Mouse (Mus musculus) liver, embryonic 12.5 days (tissue): ENCODE measurements at regions not wholly inside any gene's neighbourhood (a gene's known extent, or its start where the extent isn't known, plus 50 kb on each side); places are given as distances from the start of the nearest gene placed in this dataset.
"Not testable (repeated sequence)": the region's sequence is repeated elsewhere in the genome, so short reads cannot be mapped to it uniquely, and the experiment has no call there.

Experiments used
- ATAC-seq: fragments of 200-750 bp; cut with Nextera tagmentation; 2 replicates; pipeline ENCODE4 v1.8.0; 2017; ENCODE audit warnings: moderate number of reproducible peaks, mild to moderate bottlenecking, moderate library complexity
- H3K27ac ChIP-seq: fragments of 300-500 bp; sonication (generic); 2 replicates; pipeline ENCODE4 v1.5.1; 2016; ENCODE audit warnings: mild to moderate bottlenecking
- H3K27me3 ChIP-seq: fragments of 300-500 bp; sonication (generic); replicated peaks from 2 replicates; pipeline ENCODE4 v1.6.1; 2016; ENCODE audit warnings: mild to moderate bottlenecking, moderate library complexity
- H3K36me3 ChIP-seq: fragments of 300-500 bp; sonication (generic); 2 replicates; pipeline ENCODE4 v1.6.1; 2016; ENCODE audit warnings: mild to moderate bottlenecking, moderate library complexity
- H3K4me1 ChIP-seq: fragments of 300-500 bp; sonication (generic); 2 replicates; pipeline ENCODE4 v1.6.1; 2016
- H3K4me2 ChIP-seq: fragments of 300-500 bp; sonication (generic); 2 replicates; pipeline ENCODE4 v1.6.1; 2016; ENCODE audit warnings: mild to moderate bottlenecking, moderate library complexity
- H3K4me3 ChIP-seq: fragments of 300-500 bp; sonication (generic); 2 replicates; pipeline ENCODE4 v1.5.1; 2016; ENCODE audit warnings: mild to moderate bottlenecking, moderate library complexity
- H3K9ac ChIP-seq: fragments of 300-500 bp; sonication (generic); 2 replicates; pipeline ENCODE4 v1.6.1; 2016; ENCODE audit warnings: mild to moderate bottlenecking, moderate library complexity
- H3K9me3 ChIP-seq: fragments of 300-500 bp; sonication (generic); replicated peaks from 2 replicates; pipeline ENCODE4 v1.6.1; 2016; ENCODE audit warnings: mild to moderate bottlenecking, moderate library complexity
- WGBS: fragments of 180-500 bp; shearing (Covaris S2); methylation state at CpG from one replicate; pipeline ENCODE4 v1.1.7; 2016; ENCODE audit not compliant: insufficient replicate concordance; 5-methylcytosine and 5-hydroxymethylcytosine counted together

GRCm38 (mm10) chr4:81550816-81551215, 108.2 kb upstream of the Mpdz start:
- no peaks in the 10 kb centered on the region for H3K36me3 ChIP-seq
- no peak overlapping the region for H3K4me2 ChIP-seq
- 64% methylated on average over 4 of the region's 4 CpGs for WGBS
- H3K4me3 ChIP-seq, result no peak overlapping the region
- no peak overlapping the region for H3K27ac ChIP-seq
- no peak for ATAC-seq
- no peaks in the 10 kb centered on the region for H3K4me1 ChIP-seq
- no peak overlapping the region for H3K9ac ChIP-seq
- H3K27me3 ChIP-seq, result no peaks in the 10 kb centered on the region
- H3K9me3 ChIP-seq, result no peaks in the 10 kb centered on the region

- ATAC-seq, result no peak
- Histone ChIP-seq H3K4me2 (no peak overlapping the region), H3K4me3 (no peak overlapping the region), H3K4me1 (no peaks in the 10 kb centered on the region), H3K36me3 (no peaks in the 10 kb centered on the region), H3K9ac (no peak overlapping the region), H3K27ac (no peak overlapping the region), H3K9me3 (no peaks in the 10 kb centered on the region), H3K27me3 (no peaks in the 10 kb centered on the region)
- WGBS, result 67% methylated on average over 4 of the region's 4 CpGs
Observed at GRCm38 (mm10) chr4:81550256-81550655, 107.6 kb upstream of the Mpdz start.

DNA sequence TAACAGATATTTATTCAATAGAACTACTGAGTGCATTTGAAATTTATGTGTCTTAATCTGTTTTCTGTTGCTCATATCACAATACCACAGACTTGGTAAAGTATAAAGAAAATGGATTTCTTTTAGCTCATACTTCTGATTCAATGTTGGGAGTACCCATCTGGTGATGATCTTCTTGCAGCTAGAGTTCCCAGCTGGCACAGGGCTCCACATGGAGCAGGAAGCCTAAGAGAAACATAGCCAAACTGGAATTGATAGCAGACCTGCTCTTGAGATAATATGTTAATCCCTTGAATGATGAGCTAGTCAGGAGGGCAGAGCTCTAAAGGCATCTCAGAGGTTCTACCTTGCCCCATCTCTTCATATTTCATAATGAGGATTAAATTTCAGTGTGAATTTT, 97.9 kb upstream of the Mpdz start:
- no peaks in the 10 kb centered on the region for H3K36me3 ChIP-seq
- no peak overlapping the region for H3K4me2 ChIP-seq
- no peak for ATAC-seq
- H3K9me3 ChIP-seq, result no peaks in the 10 kb centered on the region
- H3K4me3 ChIP-seq, result no peak overlapping the region
- H3K27me3 ChIP-seq, result no peaks in the 10 kb centered on the region
- H3K27ac ChIP-seq, result no peak overlapping the region
- no peak overlapping the region for H3K9ac ChIP-seq
- no peaks in the 10 kb centered on the region for H3K4me1 ChIP-seq

DNA sequence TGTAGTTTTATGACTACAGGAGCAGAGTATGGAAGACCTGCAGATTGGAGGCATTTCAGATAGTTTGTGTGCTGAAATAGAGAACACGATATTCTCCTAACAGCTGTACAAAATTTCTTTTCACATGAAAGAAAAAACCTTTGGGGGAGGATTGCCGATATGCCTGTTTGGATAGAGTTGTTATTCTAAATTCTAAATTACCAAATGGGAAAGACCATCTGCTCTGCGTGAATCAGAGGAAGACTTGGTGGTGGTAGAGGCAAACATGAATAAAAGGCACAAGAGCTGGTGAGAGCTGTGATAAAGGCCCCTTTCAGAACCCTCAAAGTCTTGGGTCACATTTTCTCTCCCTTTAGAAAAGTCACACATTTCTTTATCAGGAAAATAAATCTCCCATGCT, 96.9 kb upstream of the Mpdz start:
- ATAC-seq, result no peak
- no peak overlapping the region for H3K27ac ChIP-seq
- no peaks in the 10 kb centered on the region for H3K27me3 ChIP-seq
- no peak overlapping the region for H3K4me3 ChIP-seq
- H3K36me3 ChIP-seq, result no peaks in the 10 kb centered on the region
- H3K4me2 ChIP-seq, result no peak overlapping the region
- no peak overlapping the region for H3K9ac ChIP-seq
- WGBS, result 77% methylated on average over 3 of the region's 3 CpGs
- no peaks in the 10 kb centered on the region for H3K9me3 ChIP-seq
- no peaks in the 10 kb centered on the region for H3K4me1 ChIP-seq

- Histone ChIP-seq H3K27ac (no peak overlapping the region), H3K9me3 (no peaks in the 10 kb centered on the region), H3K4me1 (no peaks in the 10 kb centered on the region), H3K4me3 (no peak overlapping the region), H3K27me3 (no peaks in the 10 kb centered on the region), H3K9ac (no peak overlapping the region), H3K4me2 (no peak overlapping the region), H3K36me3 (no peaks in the 10 kb centered on the region)
- no peak for ATAC-seq
Observed at GRCm38 (mm10) chr4:81536795-81537194, 94.2 kb upstream of the Mpdz start.

DNA sequence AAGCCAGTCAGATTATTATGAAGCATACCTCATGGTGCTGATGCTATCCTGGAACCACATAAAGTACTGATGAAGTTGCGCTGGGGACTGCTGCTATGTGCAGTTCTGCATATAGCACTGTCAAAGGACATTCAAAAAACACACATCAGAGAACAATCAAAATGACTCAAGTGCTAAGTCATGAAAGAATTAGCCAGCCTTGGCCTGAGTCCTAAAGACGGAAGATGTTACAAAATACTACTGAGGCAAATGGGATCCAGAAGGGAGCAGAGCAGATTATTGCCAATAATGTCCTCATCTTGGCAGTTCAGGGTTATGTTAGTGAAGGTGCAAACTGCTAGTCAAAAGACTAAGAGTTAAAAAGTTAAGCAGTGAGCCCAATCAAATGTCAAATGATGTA, 87.9 kb upstream of the Mpdz start:
- no peak overlapping the region for H3K4me3 ChIP-seq
- H3K4me2 ChIP-seq, result no peak overlapping the region
- no peaks in the 10 kb centered on the region for H3K36me3 ChIP-seq
- 88% methylated on average over 2 of the region's 2 CpGs for WGBS
- H3K9me3 ChIP-seq, result no peaks in the 10 kb centered on the region
- no peaks in the 10 kb centered on the region for H3K4me1 ChIP-seq
- no peak overlapping the region for H3K27ac ChIP-seq
- no peak overlapping the region for H3K9ac ChIP-seq
- no peaks in the 10 kb centered on the region for H3K27me3 ChIP-seq
- ATAC-seq, result no peak

DNA sequence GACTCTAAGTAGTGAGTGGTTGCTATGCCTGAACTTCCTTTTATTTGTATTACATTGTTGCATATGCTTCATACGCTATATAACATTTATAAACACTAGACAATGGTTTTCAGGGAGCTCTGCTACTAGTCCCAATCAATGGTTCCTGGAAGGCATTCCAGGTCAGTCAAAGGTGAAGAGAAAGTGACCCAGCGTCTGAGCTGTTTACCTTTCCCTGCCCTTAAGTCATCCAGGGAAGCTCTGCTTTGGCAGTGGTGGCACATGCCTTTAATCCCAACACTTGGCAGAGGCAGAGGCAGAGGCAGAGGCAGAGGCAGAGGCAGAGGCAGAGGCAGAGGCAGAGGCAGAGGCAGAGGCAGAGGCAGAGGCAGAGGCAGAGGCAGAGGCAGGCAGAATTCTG, 76.5 kb upstream of the Mpdz start:
- not testable (repeated sequence) for H3K36me3 ChIP-seq, H3K4me3 ChIP-seq, H3K4me2 ChIP-seq, H3K4me1 ChIP-seq, H3K9ac ChIP-seq, H3K27me3 ChIP-seq, H3K27ac ChIP-seq, H3K9me3 ChIP-seq, ATAC-seq
- WGBS, result 52% methylated on average over 2 of the region's 2 CpGs

- H3K27ac ChIP-seq, result no peak overlapping the region
- H3K4me2 ChIP-seq, result no peak overlapping the region
- WGBS, result 64% methylated on average over 4 of the region's 4 CpGs
- H3K27me3 ChIP-seq, result no peaks in the 10 kb centered on the region
- no peak for ATAC-seq
- no peaks in the 10 kb centered on the region for H3K4me1 ChIP-seq
- H3K9me3 ChIP-seq, result no peaks in the 10 kb centered on the region
- no peak overlapping the region for H3K4me3 ChIP-seq
- no peak overlapping the region for H3K9ac ChIP-seq
- H3K36me3 ChIP-seq, result no peaks in the 10 kb centered on the region
Observed at GRCm38 (mm10) chr4:81514547-81514946, 71.9 kb upstream of the Mpdz start.

GRCm38 (mm10) chr4:81512396-81512795, 69.8 kb upstream of the Mpdz start:
- no peak overlapping the region for H3K4me3 ChIP-seq
- H3K27me3 ChIP-seq, result no peaks in the 10 kb centered on the region
- 75% methylated on average over 3 of the region's 3 CpGs for WGBS
- no peak overlapping the region for H3K27ac ChIP-seq
- no peaks in the 10 kb centered on the region for H3K9me3 ChIP-seq
- ATAC-seq, result no peak
- H3K4me2 ChIP-seq, result no peak overlapping the region
- no peaks in the 10 kb centered on the region for H3K36me3 ChIP-seq
- no peak overlapping the region for H3K9ac ChIP-seq
- H3K4me1 ChIP-seq, result no peaks in the 10 kb centered on the region

DNA sequence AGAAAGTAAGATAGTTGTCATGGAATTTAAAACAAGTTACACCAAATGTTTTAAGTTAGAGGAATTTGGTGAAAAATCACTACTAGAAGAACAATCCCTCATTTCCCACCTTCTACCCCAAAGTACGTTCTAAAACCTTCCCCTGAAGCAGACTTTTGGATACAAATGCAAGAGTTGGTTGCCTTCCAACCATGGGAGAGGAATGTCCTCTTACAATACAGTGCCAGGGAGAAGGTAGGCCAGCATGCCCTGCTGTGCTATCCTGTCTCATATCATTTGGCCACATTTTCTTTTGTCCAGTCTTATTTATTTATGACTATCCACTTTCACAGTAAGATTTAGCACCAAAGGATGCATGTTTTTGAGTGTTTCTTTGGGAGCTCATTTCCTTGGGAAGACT, 66.2 kb upstream of the Mpdz start:
- Histone ChIP-seq H3K27ac (no peak overlapping the region), H3K27me3 (no peaks in the 10 kb centered on the region), H3K4me2 (no peak overlapping the region), H3K9ac (no peak overlapping the region), H3K9me3 (no peaks in the 10 kb centered on the region), H3K4me1 (no peaks in the 10 kb centered on the region), H3K4me3 (no peak overlapping the region), H3K36me3 (no peaks in the 10 kb centered on the region)
- 76% methylated on average over 1 of the region's 1 CpGs for WGBS
- ATAC-seq, result no peak

DNA sequence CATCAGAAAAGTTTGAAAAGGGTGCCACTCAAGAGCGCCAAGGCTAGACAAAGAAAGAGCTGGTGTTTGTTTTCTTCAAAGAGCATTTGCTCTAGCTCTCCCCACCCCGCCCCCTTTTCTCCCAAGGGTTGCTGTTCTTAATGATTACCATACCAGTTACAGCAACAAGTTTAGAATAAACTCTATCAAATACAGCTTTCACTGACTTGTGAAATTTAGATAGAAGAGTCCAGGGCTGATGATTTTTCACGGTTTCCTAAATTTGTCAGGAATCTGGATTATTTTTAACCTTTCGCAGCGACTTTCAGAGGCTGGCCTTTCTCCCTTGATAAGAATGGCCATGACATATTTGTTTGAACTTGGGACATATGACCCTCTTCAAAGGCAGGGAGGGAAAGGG, 64.2 kb upstream of the Mpdz start:
- Histone ChIP-seq H3K27me3 (no peaks in the 10 kb centered on the region), H3K9ac (no peak overlapping the region), H3K27ac (no peak overlapping the region), H3K4me1 (no peaks in the 10 kb centered on the region), H3K36me3 (no peaks in the 10 kb centered on the region), H3K4me2 (no peak overlapping the region), H3K9me3 (no peaks in the 10 kb centered on the region), H3K4me3 (no peak overlapping the region)
- WGBS, result 75% methylated on average over 5 of the region's 5 CpGs
- no peak for ATAC-seq

DNA sequence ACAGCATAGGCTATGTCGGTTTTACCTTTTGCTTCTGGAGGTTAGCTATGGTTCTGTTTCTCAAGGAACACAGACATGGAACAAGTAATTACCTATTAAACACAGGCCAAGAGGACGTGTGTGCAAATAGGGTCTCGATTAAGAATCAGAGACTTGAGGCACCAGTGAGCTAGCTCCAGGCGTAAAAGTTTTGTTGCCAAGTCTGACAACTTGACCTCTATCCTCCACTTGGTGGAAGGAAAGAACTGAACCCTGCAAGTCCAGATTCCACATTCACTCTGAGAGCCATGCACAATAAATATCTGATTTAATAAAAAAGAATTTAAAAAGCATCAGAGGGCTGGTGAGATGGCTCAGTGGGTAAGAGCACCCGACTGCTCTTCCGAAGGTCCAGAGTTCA, 63.7 kb upstream of the Mpdz start:
- WGBS, result 80% methylated on average over 6 of the region's 6 CpGs
- no peak for ATAC-seq
- no peak overlapping the region for H3K9ac ChIP-seq

GRCm38 (mm10) chr4:81505096-81505495, 62.5 kb upstream of the Mpdz start:
- Histone ChIP-seq H3K9ac (no peak overlapping the region), H3K27ac (no peak overlapping the region), H3K4me2 (no peak overlapping the region), H3K4me1 (no peaks in the 10 kb centered on the region), H3K36me3 (no peaks in the 10 kb centered on the region), H3K9me3 (no peaks in the 10 kb centered on the region), H3K27me3 (no peaks in the 10 kb centered on the region), H3K4me3 (no peak overlapping the region)
- 42% methylated on average over 3 of the region's 3 CpGs for WGBS
- no peak for ATAC-seq

More for the DNA sequence above, 63.7 kb upstream of the Mpdz start:
- Histone ChIP-seq H3K9me3 (no peaks in the 10 kb centered on the region), H3K4me1 (no peaks in the 10 kb centered on the region), H3K27ac (no peak overlapping the region), H3K27me3 (no peaks in the 10 kb centered on the region), H3K4me3 (no peak overlapping the region), H3K36me3 (no peaks in the 10 kb centered on the region), H3K4me2 (no peak overlapping the region)

GRCm38 (mm10) chr4:81503941-81504340, 61.3 kb upstream of the Mpdz start:
- Histone ChIP-seq H3K9ac (no peak overlapping the region), H3K27me3 (no peaks in the 10 kb centered on the region), H3K4me2 (no peak overlapping the region), H3K9me3 (no peaks in the 10 kb centered on the region), H3K36me3 (no peaks in the 10 kb centered on the region), H3K4me1 (no peaks in the 10 kb centered on the region), H3K4me3 (no peak overlapping the region), H3K27ac (no peak overlapping the region)
- 70% methylated on average over 5 of the region's 5 CpGs for WGBS
- ATAC-seq, result no peak
